Mouse (Mus musculus) liver, adult 2 months (tissue): ENCODE measurements around the gene Lefty2. TPM values are rescaled to one million over a fixed set of nuclear protein-coding genes. Genes with fewer than 3 reads are reported as not detected.

Source experiments
- DNase-seq: peaks from one replicate; pipeline ENCODE4 v3.0.0-alpha.2; 2011; ENCODE audit warnings: low read depth, low spot score; ENCODE audit errors: extremely low read depth
- H3K27ac ChIP-seq: fragments of 200-500 bp; replicated peaks from 2 replicates; pipeline ENCODE4 v1.5.1; 2012; ENCODE audit warnings: low read depth, mild to moderate bottlenecking, control low read depth, inconsistent platforms, low read length; ENCODE audit not compliant: insufficient read depth
- H3K27me3 ChIP-seq: fragments of 200-500 bp; 2 replicates; pipeline ENCODE4 v1.6.1; 2012; ENCODE audit warnings: mild to moderate bottlenecking, moderate library complexity, low read length, inconsistent platforms; ENCODE audit not compliant: control insufficient read depth, insufficient read depth
- H3K36me3 ChIP-seq: fragments of 200-500 bp; 2 replicates; pipeline ENCODE4 v1.6.1; 2012; ENCODE audit warnings: low read length, inconsistent platforms; ENCODE audit not compliant: control insufficient read depth, insufficient read depth
- H3K4me1 ChIP-seq: fragments of 200-500 bp; 2 replicates; pipeline ENCODE4 v1.6.1; 2011; ENCODE audit warnings: low read length; ENCODE audit not compliant: control insufficient read depth, insufficient read depth
- H3K4me3 ChIP-seq: fragments of 200-500 bp; 2 replicates; pipeline ENCODE4 v1.5.1; 2011; ENCODE audit warnings: low read depth, mild to moderate bottlenecking, control low read depth, low read length, moderate library complexity; ENCODE audit not compliant: insufficient read depth
- H3K79me2 ChIP-seq: fragments of 200-500 bp; 2 replicates; pipeline ENCODE4 v1.6.1; 2012; ENCODE audit warnings: inconsistent platforms, mild to moderate bottlenecking, low read length, moderate library complexity; ENCODE audit not compliant: control insufficient read depth, insufficient read depth
- H3K9ac ChIP-seq: fragments of 200-500 bp; 2 replicates; pipeline ENCODE4 v1.6.1; 2012; ENCODE audit warnings: low read depth, mild to moderate bottlenecking, control low read depth, inconsistent platforms, low read length
- CTCF ChIP-seq: fragments of 200-500 bp; IDR thresholded peaks from 2 replicates; pipeline ENCODE4 v1.5.1; 2011; ENCODE audit warnings: low read depth, low read length, control low read depth
- POLR2A ChIP-seq: fragments of 200-500 bp; IDR thresholded peaks from 2 replicates; pipeline ENCODE4 v1.6.1; 2011; ENCODE audit warnings: low read length, control low read depth; ENCODE audit not compliant: insufficient read depth; ENCODE audit errors: extremely low read depth
- WGBS: fragments of 180-500 bp; shearing (Covaris S2); methylation state at CpG from one replicate; pipeline ENCODE4 v1.1.7; 2018; 5-methylcytosine and 5-hydroxymethylcytosine counted together
- polyA plus RNA-seq: library from polyadenylated mRNA; depleted of rRNA; stranded (reverse); fragments of >200 nt; gene quantifications from 2 replicates; pipeline ENCODE4 v1.2.3, GENCODE M21; 2012
- total RNA-seq: library from RNA; depleted of rRNA; stranded (reverse); fragments of >200 nt; gene quantifications from 2 replicates; pipeline ENCODE4 v1.2.3, GENCODE M21; 2014

The Lefty2 gene
- total and polyA plus RNA-seq, 2 experiments: not detected

DNA sequence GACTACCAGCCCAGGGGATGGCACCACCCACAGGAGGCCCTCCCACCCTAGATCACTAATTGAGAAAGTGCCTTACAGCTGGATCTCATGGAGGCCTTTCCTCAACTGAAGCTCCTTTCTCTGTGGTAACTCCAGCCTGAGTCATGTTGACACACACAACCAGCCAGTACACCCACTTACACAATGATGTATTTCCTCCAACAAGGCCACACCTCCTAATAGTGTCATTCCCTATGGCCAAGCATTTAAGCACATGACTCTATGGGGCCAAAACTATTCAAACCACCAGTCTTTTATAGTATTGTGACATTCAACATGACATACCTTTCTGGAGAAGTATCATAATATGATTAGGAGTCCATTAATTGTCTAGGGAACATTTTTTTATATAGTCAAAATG, 34.1 kb upstream of the Lefty2 start:
- no peak overlapping the region for H3K27ac ChIP-seq
- no peak overlapping the region for H3K4me3 ChIP-seq
- H3K27me3 ChIP-seq: no peaks in the 10 kb centered on the region
- DNase-seq: no peak
- H3K9ac ChIP-seq: no peak overlapping the region
- no peak for TF ChIP-seq POLR2A
- TF ChIP-seq CTCF: no peak
- peaks cover 40% of the 10 kb centered on the region for H3K36me3 ChIP-seq
- no peaks in the 10 kb centered on the region for H3K4me1 ChIP-seq
- H3K79me2 ChIP-seq: no peaks in the 10 kb centered on the region

DNA sequence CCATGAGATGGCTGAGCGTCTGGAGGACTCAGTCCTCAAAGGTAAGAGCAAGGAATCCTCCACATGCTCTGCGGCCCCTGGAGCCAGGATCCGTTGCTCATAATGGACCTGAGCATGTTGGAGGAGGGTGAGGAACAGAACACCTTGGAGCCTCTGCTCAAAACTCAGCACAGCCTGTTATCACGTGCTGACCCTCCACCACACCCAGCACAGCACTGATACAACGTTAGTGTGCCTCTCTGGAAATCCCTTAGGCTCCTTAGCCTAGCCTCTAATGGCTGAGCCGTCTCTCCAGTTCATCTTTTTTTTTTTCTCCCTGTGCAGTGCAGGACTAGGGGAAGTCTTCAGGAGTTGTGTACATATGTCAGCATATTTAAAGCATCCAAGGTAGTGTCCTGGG, 32.9 kb upstream of the Lefty2 start:
- Histone ChIP-seq H3K79me2 (no peaks in the 10 kb centered on the region), H3K4me1 (no peaks in the 10 kb centered on the region)

DNA sequence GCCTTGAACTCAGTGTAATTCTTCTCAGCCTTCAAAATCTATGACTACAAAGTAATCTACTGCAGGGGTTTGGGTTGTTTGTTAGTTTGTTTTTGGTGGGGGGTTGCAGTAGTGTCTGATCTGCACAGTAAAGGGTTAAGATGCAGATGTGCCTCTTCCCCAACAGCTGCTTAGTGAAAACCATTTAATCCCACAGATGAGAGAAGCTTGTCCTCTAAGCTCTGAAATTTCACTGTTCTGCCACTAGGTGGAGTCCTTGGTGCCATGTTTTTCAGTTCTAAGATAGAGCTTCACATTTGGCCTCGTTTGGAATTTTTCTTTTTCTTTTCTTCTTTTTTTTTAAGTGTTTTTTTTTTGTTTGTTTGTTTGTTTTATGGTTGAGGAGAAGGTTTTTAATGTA, 29.3 kb upstream of the Lefty2 start:
- TF ChIP-seq POLR2A (no peak), CTCF (peak; percentile 68)
- peak overlapping the region; percentile 28; the same call in 1 of the 2 replicates for H3K27ac ChIP-seq
- no peaks in the 10 kb centered on the region for H3K27me3 ChIP-seq
- H3K4me3 ChIP-seq: no peak overlapping the region
- DNase-seq: peak; percentile 47
- H3K9ac ChIP-seq: no peak overlapping the region
- WGBS: 15% methylated on average over 1 of the region's 1 CpGs
- no peaks in the 10 kb centered on the region for H3K79me2 ChIP-seq
- peaks cover 45% of the 10 kb centered on the region for H3K36me3 ChIP-seq
- H3K4me1 ChIP-seq: no peaks in the 10 kb centered on the region

More for the DNA sequence above, 32.9 kb upstream of the Lefty2 start:
- Histone ChIP-seq H3K36me3 (peaks cover 44% of the 10 kb centered on the region), H3K4me3 (no peak overlapping the region), H3K27me3 (no peaks in the 10 kb centered on the region), H3K9ac (no peak overlapping the region), H3K27ac (no peak overlapping the region)
- no peak for DNase-seq
- 92% methylated on average over 6 of the region's 6 CpGs for WGBS
- no peak for TF ChIP-seq CTCF
- TF ChIP-seq POLR2A: no peak

GRCm38 (mm10) chr1:180866001-180866400, 26.9 kb upstream of the Lefty2 start:
- WGBS: 90% methylated on average over 7 of the region's 7 CpGs
- Histone ChIP-seq H3K36me3 (peaks cover 31% of the 10 kb centered on the region), H3K4me3 (no peak overlapping the region), H3K27me3 (no peaks in the 10 kb centered on the region), H3K27ac (no peak overlapping the region), H3K79me2 (no peaks in the 10 kb centered on the region), H3K9ac (no peak overlapping the region), H3K4me1 (no peaks in the 10 kb centered on the region)
- TF ChIP-seq CTCF: no peak
- no peak for TF ChIP-seq POLR2A
- DNase-seq: no peak

DNA sequence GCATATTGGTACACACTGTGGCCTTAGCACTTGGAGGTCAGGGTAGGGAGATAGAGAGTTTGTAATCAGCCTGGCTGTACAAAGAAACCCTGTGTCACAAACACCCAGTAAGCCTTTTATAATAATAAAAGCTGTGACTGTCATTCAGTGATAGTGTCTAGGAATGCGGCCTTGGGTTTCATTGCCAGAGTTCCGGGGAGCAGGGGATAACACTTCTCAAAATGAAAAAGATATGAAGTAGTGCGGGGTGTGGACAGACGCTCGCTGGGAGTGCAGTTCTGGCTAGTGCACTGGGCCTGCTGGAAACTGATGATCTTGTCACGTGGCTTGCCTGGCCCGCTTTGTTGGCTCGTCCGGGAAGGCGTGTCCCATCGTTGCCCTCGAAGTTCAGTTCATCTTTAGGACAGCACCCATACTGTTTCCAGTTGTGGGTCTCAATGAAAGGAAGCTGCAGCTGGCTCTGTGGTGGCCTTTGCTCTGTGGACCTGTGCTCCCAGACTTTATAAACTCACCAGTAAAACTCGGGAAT, 22.7 kb upstream of the Lefty2 start:
- WGBS: 71% methylated on average over 13 of the region's 13 CpGs
- DNase-seq: no peak
- TF ChIP-seq CTCF (no peak), POLR2A (no peak)

GRCm38 (mm10) chr1:180873861-180874484, 18.9 kb upstream of the Lefty2 start:
- TF ChIP-seq POLR2A (no peak), CTCF (peak; percentile 71)
- H3K27ac ChIP-seq: no peak overlapping the region
- peak; percentile 43 for DNase-seq
- 20% methylated on average over 9 of the region's 9 CpGs for WGBS
- H3K4me3 ChIP-seq: no peak overlapping the region
- no peaks in the 10 kb centered on the region for H3K79me2 ChIP-seq
- no peaks in the 10 kb centered on the region for H3K36me3 ChIP-seq
- H3K27me3 ChIP-seq: no peaks in the 10 kb centered on the region
- H3K9ac ChIP-seq: no peak overlapping the region
- no peaks in the 10 kb centered on the region for H3K4me1 ChIP-seq

More for the DNA sequence above, 22.7 kb upstream of the Lefty2 start:
- Histone ChIP-seq H3K4me3 (no peak overlapping the region), H3K27ac (no peak overlapping the region), H3K9ac (no peak overlapping the region), H3K27me3 (no peaks in the 10 kb centered on the region), H3K36me3 (peaks cover 20% of the 10 kb centered on the region), H3K79me2 (no peaks in the 10 kb centered on the region), H3K4me1 (no peaks in the 10 kb centered on the region)
